Mouse (Mus musculus): ENCODE results near the gene Ralgapa1.

GRCm38 (mm10) chr12:55777356-55777755 is 43.6 kb downstream of the Ralgapa1 start:
- TF ChIP-seq CTCF (IDR thresholded peaks at IDR 0.05; ENCODE audit: borderline replicate concordance, extremely low read depth, insufficient read depth, insufficient read length) (no peak), POLR2A (IDR thresholded peaks at IDR 0.05; ENCODE audit: borderline replicate concordance, extremely low read depth, insufficient read depth, insufficient read length, poor library complexity, severe bottlenecking) (no peak)

Data from brain, embryonic 14.5 days (tissue).